Mouse (Mus musculus) myocyte (in vitro differentiated cells): Measurements from ENCODE around the gene Gm42906. TPM values are rescaled to one million over a fixed set of nuclear protein-coding genes. Genes with fewer than 3 reads are reported as not detected.
A peak's percentile ranks its signal among the peaks of the same experiment; 100 is the strongest.

ENCODE experiments used
- H3K27me3 ChIP-seq: one replicate; pipeline ENCODE4 v1.6.1; 2011; ENCODE audit not compliant: control insufficient read depth, insufficient read depth, insufficient read length
- H3K36me3 ChIP-seq: one replicate; pipeline ENCODE4 v1.6.1; 2011; ENCODE audit not compliant: control insufficient read depth, insufficient read depth
- H3K4me2 ChIP-seq: one replicate; pipeline ENCODE4 v1.6.1; 2011; ENCODE audit warnings: low read depth, control low read depth
- H3K4me3 ChIP-seq: one replicate; pipeline ENCODE4 v1.5.1; 2011; ENCODE audit warnings: mild to moderate bottlenecking, control low read depth, moderate library complexity
- H3K79me2 ChIP-seq: one replicate; pipeline ENCODE4 v1.6.1; 2011; ENCODE audit not compliant: control insufficient read depth, insufficient read depth
- H3ac ChIP-seq: one replicate; pipeline ENCODE4 v1.6.1; 2011; ENCODE audit not compliant: control insufficient read depth, insufficient read length
- CEBPB ChIP-seq: IDR thresholded peaks from 2 replicates; pipeline ENCODE4 v1.6.1; 2011; ENCODE audit warnings: mild to moderate bottlenecking, moderate library complexity; ENCODE audit not compliant: poor library complexity, insufficient read depth, severe bottlenecking
- E2F4 ChIP-seq: IDR thresholded peaks from one replicate; pipeline ENCODE4 v1.6.1; 2011; ENCODE audit warnings: mild to moderate bottlenecking, control low read depth, moderate library complexity; ENCODE audit not compliant: insufficient read depth
- MAX ChIP-seq: IDR thresholded peaks from one replicate; pipeline ENCODE4 v1.6.1; 2011; ENCODE audit warnings: low read depth, mild to moderate bottlenecking, control low read depth
- MYOD1 ChIP-seq, 3 experiments: IDR thresholded peaks; one replicate each; pipeline ENCODE4 v1.6.1; 2011; ENCODE audit warnings: control low read depth in 2 of 3, low read depth in 2 of 3, mild to moderate bottlenecking in 2 of 3, moderate library complexity in 1 of 3; ENCODE audit not compliant: insufficient read length in 2 of 3, control insufficient read depth in 1 of 3
- MYOG ChIP-seq, 3 experiments: IDR thresholded peaks; one replicate each; pipeline ENCODE4 v1.6.1; 2011; ENCODE audit warnings: control low read depth in 2 of 3, low read depth in 2 of 3, mild to moderate bottlenecking in 2 of 3; ENCODE audit not compliant: insufficient read length in 2 of 3, control insufficient read depth in 1 of 3, insufficient read depth in 1 of 3
- POLR2A ChIP-seq: IDR thresholded peaks from one replicate; pipeline ENCODE4 v1.6.1; 2011; ENCODE audit warnings: low read depth, mild to moderate bottlenecking, control low read depth, moderate library complexity; ENCODE audit not compliant: insufficient read length
- POLR2AphosphoS2 ChIP-seq: IDR thresholded peaks from one replicate; pipeline ENCODE4 v1.6.1; 2011; ENCODE audit warnings: low read depth, control low read depth; ENCODE audit not compliant: insufficient read length
- REST ChIP-seq: IDR thresholded peaks from one replicate; pipeline ENCODE4 v1.6.1; 2011; ENCODE audit warnings: mild to moderate bottlenecking, control low read depth, moderate library complexity; ENCODE audit not compliant: insufficient read depth, insufficient read length
- SRF ChIP-seq: IDR thresholded peaks from one replicate; pipeline ENCODE4 v1.6.1; 2011; ENCODE audit warnings: low read depth; ENCODE audit not compliant: control insufficient read depth, insufficient read length
- TCF12 ChIP-seq: IDR thresholded peaks from one replicate; pipeline ENCODE4 v1.6.1; 2011; ENCODE audit warnings: mild to moderate bottlenecking, control low read depth; ENCODE audit not compliant: poor library complexity, insufficient read depth, severe bottlenecking
- TCF3 ChIP-seq: IDR thresholded peaks from one replicate; pipeline ENCODE4 v1.6.1; 2011; ENCODE audit warnings: low read depth, control low read depth; ENCODE audit not compliant: insufficient read length
- USF1 ChIP-seq: IDR thresholded peaks from one replicate; pipeline ENCODE4 v1.6.1; 2011; ENCODE audit warnings: low read depth, mild to moderate bottlenecking, control low read depth, moderate library complexity
- polyA plus RNA-seq: library from polyadenylated mRNA; unstranded; fragments of >200 nt; fragmentation: generic; extraction: Trizol; gene quantifications from one replicate; pipeline ENCODE4 v1.2.1, GENCODE M21; 2012; ENCODE audit warnings: missing spikeins

Gene Gm42906
- polyA plus RNA-seq, 1 experiment, result not detected

GRCm38 (mm10) chr5:151399918-151400556, 27.9 kb downstream of the Gm42906 start:
- Histone ChIP-seq H3K4me3 (no peak overlapping the region), H3K4me2 (no peak overlapping the region), H3ac (no peak overlapping the region), H3K27me3 (no peaks in the 10 kb centered on the region), H3K36me3 (no peaks in the 10 kb centered on the region), H3K79me2 (no peaks in the 10 kb centered on the region)
- TF ChIP-seq MYOD1 (IDR thresholded peaks at IDR 0.05; ENCODE audit: control insufficient read depth in 1 of 3, insufficient read length in 2 of 3, low read depth in 2 of 3), result no peak
- TF ChIP-seq TCF3, result no peak
- TF ChIP-seq E2F4, result no peak
- no peak for TF ChIP-seq CEBPB
- TF ChIP-seq POLR2A, result no peak
- no peak for TF ChIP-seq MYOG (IDR thresholded peaks at IDR 0.05; ENCODE audit: control insufficient read depth in 1 of 3, insufficient read depth in 1 of 3, insufficient read length in 2 of 3, low read depth in 2 of 3)
- no peak for TF ChIP-seq REST
- no peak for TF ChIP-seq USF1
- no peak for TF ChIP-seq SRF
- no peak for TF ChIP-seq TCF12
- TF ChIP-seq MAX, result no peak
- no peak for TF ChIP-seq POLR2AphosphoS2

- TF ChIP-seq REST (no peak), CEBPB (no peak), MYOG (IDR thresholded peaks at IDR 0.05; ENCODE audit: control insufficient read depth in 1 of 3, insufficient read depth in 1 of 3, insufficient read length in 2 of 3, low read depth in 2 of 3) (no peak), SRF (no peak), POLR2AphosphoS2 (no peak)
- Histone ChIP-seq H3ac (no peak overlapping the region), H3K27me3 (no peaks in the 10 kb centered on the region), H3K4me2 (no peak overlapping the region), H3K36me3 (no peaks in the 10 kb centered on the region), H3K4me3 (no peak overlapping the region), H3K79me2 (no peaks in the 10 kb centered on the region)
Measured at GRCm38 (mm10) chr5:151396119-151396518, 31.8 kb downstream of the Gm42906 start.

GRCm38 (mm10) chr5:151394690-151395089, 33.3 kb downstream of the Gm42906 start:
- Histone ChIP-seq H3K4me3 (no peak overlapping the region), H3ac (no peak overlapping the region), H3K4me2 (peak overlapping the region; percentile 47), H3K79me2 (no peaks in the 10 kb centered on the region), H3K27me3 (no peaks in the 10 kb centered on the region), H3K36me3 (no peaks in the 10 kb centered on the region)
- TF ChIP-seq CEBPB (no peak), MYOD1 (IDR thresholded peaks at IDR 0.05; ENCODE audit: control insufficient read depth in 1 of 3, insufficient read length in 2 of 3, low read depth in 2 of 3) (no peak), TCF12 (no peak), REST (no peak), SRF (no peak), E2F4 (no peak), MAX (no peak), MYOG (IDR thresholded peaks at IDR 0.05; ENCODE audit: control insufficient read depth in 1 of 3, insufficient read depth in 1 of 3, insufficient read length in 2 of 3, low read depth in 2 of 3) (no peak), POLR2AphosphoS2 (no peak), TCF3 (no peak), USF1 (no peak), POLR2A (no peak)

GRCm38 (mm10) chr5:151393821-151394662, 33.9 kb downstream of the Gm42906 start:
- Histone ChIP-seq H3K79me2 (no peaks in the 10 kb centered on the region), H3K36me3 (no peaks in the 10 kb centered on the region), H3ac (no peak overlapping the region), H3K4me3 (no peak overlapping the region), H3K27me3 (no peaks in the 10 kb centered on the region), H3K4me2 (peak overlapping the region; percentile 47)
- TF ChIP-seq CEBPB (no peak), TCF12 (no peak), USF1 (no peak), POLR2AphosphoS2 (no peak), MYOD1 (IDR thresholded peaks at IDR 0.05; ENCODE audit: control insufficient read depth in 1 of 3, insufficient read length in 2 of 3, low read depth in 2 of 3) (no peak), MYOG (IDR thresholded peaks at IDR 0.05; ENCODE audit: control insufficient read depth in 1 of 3, insufficient read depth in 1 of 3, insufficient read length in 2 of 3, low read depth in 2 of 3) (no peak), MAX (no peak), TCF3 (no peak), SRF (no peak), REST (no peak), E2F4 (no peak), POLR2A (no peak)

GRCm38 (mm10) chr5:151389827-151390226, 38.1 kb downstream of the Gm42906 start:
- Histone ChIP-seq H3K36me3 (no peaks in the 10 kb centered on the region), H3K4me2 (no peak overlapping the region), H3K27me3 (no peaks in the 10 kb centered on the region), H3ac (no peak overlapping the region), H3K4me3 (no peak overlapping the region), H3K79me2 (no peaks in the 10 kb centered on the region)
- TF ChIP-seq POLR2AphosphoS2, result no peak
- no peak for TF ChIP-seq TCF12
- TF ChIP-seq REST, result no peak
- TF ChIP-seq SRF, result no peak
- no peak for TF ChIP-seq USF1
- no peak for TF ChIP-seq MYOG (IDR thresholded peaks at IDR 0.05; ENCODE audit: control insufficient read depth in 1 of 3, insufficient read depth in 1 of 3, insufficient read length in 2 of 3, low read depth in 2 of 3)
- no peak for TF ChIP-seq MAX
- TF ChIP-seq CEBPB, result no peak
- TF ChIP-seq MYOD1 (IDR thresholded peaks at IDR 0.05; ENCODE audit: control insufficient read depth in 1 of 3, insufficient read length in 2 of 3, low read depth in 2 of 3), result no peak
- no peak for TF ChIP-seq TCF3
- no peak for TF ChIP-seq E2F4
- TF ChIP-seq POLR2A, result no peak
